9 mouse cellular contexts compared by ENCODE assay signal in genomic region chr2:164531169-164531568, GRCm38 (mm10). TPM values are rescaled to one million over a fixed set of nuclear protein-coding genes. Genes with fewer than 3 reads are reported as not detected.
DNase-seq lines count a peak whose midpoint lies in the region; ATAC-seq lines count a peak whose summit lies in the region.
"Had no signal": no experiment of that assay in that cellular context is flagged by ENCODE, and none has a peak within 500 bp of the region (broad histone marks: within the 10 kb centered on the region; RNA-seq: fewer than 3 reads in every experiment).

No protein-coding gene starts in this region.

- no peak overlapping the region for H3K9ac ChIP-seq in forebrain, embryonic 16.5 days (replicated peaks; ENCODE audit: low read depth, low read length)

- no peak overlapping the region for H3K4me3 ChIP-seq in forebrain, embryonic 10.5 days
- no peak overlapping the region for H3K4me3 ChIP-seq in forebrain, embryonic 16.5 days (replicated peaks; ENCODE audit: low read length)
- H3K4me3 ChIP-seq: megakaryocyte, embryonic 14.5 days had no signal

- no peak overlapping the region for H3K4me2 ChIP-seq in forebrain, embryonic 16.5 days (ENCODE audit: low read length)

- WGBS in forebrain, embryonic 10.5 days, result 5% methylated on average over 3 of the region's 3 CpGs
- WGBS in forebrain, embryonic 16.5 days, result 5% methylated on average over 3 of the region's 3 CpGs

- no peaks in the 10 kb centered on the region for H3K36me3 ChIP-seq in forebrain, embryonic 10.5 days (replicated peaks)
- H3K36me3 ChIP-seq in forebrain, embryonic 16.5 days (ENCODE audit: control insufficient read depth, insufficient read depth), result no peaks in the 10 kb centered on the region

- ATAC-seq in forebrain, embryonic 16.5 days, result no peak
- peak; percentile 77 for ATAC-seq in megakaryocyte, adult 5-6 weeks (ENCODE audit: poor library complexity, severe bottlenecking)

- no peaks in the 10 kb centered on the region; the same call in 1 of the 2 replicates for H3K27me3 ChIP-seq in forebrain, embryonic 10.5 days (ENCODE audit: poor library complexity, severe bottlenecking)
- H3K27me3 ChIP-seq in forebrain, embryonic 16.5 days (replicated peaks; ENCODE audit: control insufficient read depth, insufficient read depth, low read length), result no peaks in the 10 kb centered on the region

- H3K9me3 ChIP-seq in forebrain, embryonic 10.5 days, result peaks cover 10% of the 10 kb centered on the region
- no peaks in the 10 kb centered on the region for H3K9me3 ChIP-seq in forebrain, embryonic 16.5 days (ENCODE audit: control insufficient read depth, low read length)

- no peak overlapping the region for H3K27ac ChIP-seq in forebrain, embryonic 10.5 days
- H3K27ac ChIP-seq in forebrain, embryonic 16.5 days (ENCODE audit: low read length), result no peak overlapping the region

- no peaks in the 10 kb centered on the region for H3K4me1 ChIP-seq in forebrain, embryonic 10.5 days
- H3K4me1 ChIP-seq in forebrain, embryonic 16.5 days (replicated peaks; ENCODE audit: control insufficient read depth, insufficient read depth, low read length), result no peaks in the 10 kb centered on the region

- peak; percentile 74 for DNase-seq in forebrain, embryonic 10.5 days (ENCODE audit: extremely low spot score, low spot score)
- DNase-seq in adrenal gland, adult (ENCODE audit: inconsistent age in 2 of 2, low spot score in 1 of 2), result peak; percentile 55 to 87
- peak; percentile 70 for DNase-seq in embryo, embryonic 10 days (ENCODE audit: low spot score)
- DNase-seq in heart, postnatal 36 days, result peak; percentile 72 to 80
- DNase-seq in layer of hippocampus, postnatal 10 days (ENCODE audit: low spot score in 2 of 2), result peak; percentile 80 to 86
- peak; percentile 61 to 83 for DNase-seq in spleen, postnatal 10 days (ENCODE audit: low spot score in 2 of 2)

- intact Hi-C loops in heart, postnatal 36 days (cut with DNase I), result loop anchor here (1.0 to 2.0 kb wide), 2 partner anchors 32 to 114 kb away; no protein-coding TSS in a partner anchor

RNA-seq across cellular contexts. Expression of gene Wfdc2, which starts 31.0 kb away (rescaled TPM):
- polyA plus RNA-seq in forebrain, embryonic 10.5 days (2016; fragmentation: Nextera tagmentation; extraction: Ambion mirVana), result 57.8 and 71.3 TPM in 2 replicates
- 1.4 and 3.0 TPM in 2 replicates for polyA plus RNA-seq in forebrain, embryonic 16.5 days (2015; fragmentation: Nextera tagmentation; extraction: Ambion mirVana)
- 1 to 10 TPM; 1.0 to 1.2 TPM for total RNA-seq in heart, postnatal 36 days (2021)
- total RNA-seq in layer of hippocampus, postnatal 10 days (2021), result under 1 TPM in 1 of 2 experiments, not detected in 1; 0.73 TPM
- not detected in 2 replicates for total RNA-seq in megakaryocyte, adult 5-6 weeks (2015)
- not detected in 2 replicates for total RNA-seq in megakaryocyte, adult 5-6 weeks (2017)

RNA-seq across cellular contexts. Expression of gene Pigt, which starts 33.8 kb away (rescaled TPM):
- 38.5 and 42.0 TPM in 2 replicates for polyA plus RNA-seq in forebrain, embryonic 10.5 days (2016; fragmentation: Nextera tagmentation; extraction: Ambion mirVana)
- 58.6 and 68.3 TPM in 2 replicates for polyA plus RNA-seq in forebrain, embryonic 16.5 days (2015; fragmentation: Nextera tagmentation; extraction: Ambion mirVana)
- total RNA-seq in heart, postnatal 36 days (2021), result 10 to 100 TPM; 34.2 to 35.6 TPM
- total RNA-seq in layer of hippocampus, postnatal 10 days (2021), result 100 to 1,000 TPM; 106 to 109 TPM
- 69.0 and 70.8 TPM in 2 replicates for total RNA-seq in megakaryocyte, adult 5-6 weeks (2015)
- 30.8 and 43.0 TPM in 2 replicates for total RNA-seq in megakaryocyte, adult 5-6 weeks (2017)

RNA-seq across cellular contexts. Expression of gene Spint3, which starts 42.1 kb away (rescaled TPM):
- not detected in 2 replicates for polyA plus RNA-seq in forebrain, embryonic 10.5 days (2016; fragmentation: Nextera tagmentation; extraction: Ambion mirVana)
- polyA plus RNA-seq in forebrain, embryonic 16.5 days (2015; fragmentation: Nextera tagmentation; extraction: Ambion mirVana), result not detected in 2 replicates
- not detected for total RNA-seq in heart, postnatal 36 days (2021)
- total RNA-seq in layer of hippocampus, postnatal 10 days (2021), result not detected
- total RNA-seq in megakaryocyte, adult 5-6 weeks (2015), result not detected in 2 replicates
- total RNA-seq in megakaryocyte, adult 5-6 weeks (2017), result not detected in 2 replicates

RNA-seq across cellular contexts. Expression of gene Dbndd2, which starts 45.3 kb away (rescaled TPM):
- 3.1 and 4.8 TPM in 2 replicates for polyA plus RNA-seq in forebrain, embryonic 10.5 days (2016; fragmentation: Nextera tagmentation; extraction: Ambion mirVana)
- polyA plus RNA-seq in forebrain, embryonic 16.5 days (2015; fragmentation: Nextera tagmentation; extraction: Ambion mirVana), result 5.3 and 9.2 TPM in 2 replicates
- total RNA-seq in heart, postnatal 36 days (2021), result 10 to 100 TPM; 14.3 to 15.8 TPM
- total RNA-seq in layer of hippocampus, postnatal 10 days (2021), result 10 to 100 TPM; 58.9 to 61.0 TPM
- 3.2 and 7.9 TPM in 2 replicates for total RNA-seq in megakaryocyte, adult 5-6 weeks (2015)
- total RNA-seq in megakaryocyte, adult 5-6 weeks (2017), result 1.4 and 2.0 TPM in 2 replicates

RNA-seq across cellular contexts. Expression of gene Wfdc6a, which starts 54.1 kb away (rescaled TPM):
- polyA plus RNA-seq in forebrain, embryonic 10.5 days (2016; fragmentation: Nextera tagmentation; extraction: Ambion mirVana), result not detected in 2 replicates
- not detected in 2 replicates for polyA plus RNA-seq in forebrain, embryonic 16.5 days (2015; fragmentation: Nextera tagmentation; extraction: Ambion mirVana)
- total RNA-seq in heart, postnatal 36 days (2021), result under 1 TPM in 1 of 2 experiments, not detected in 1; 0.53 TPM
- total RNA-seq in layer of hippocampus, postnatal 10 days (2021), result 1 to 10 TPM in 1 of 2 experiments, under 1 TPM in 1; 0.78 to 2.2 TPM
- not detected in 2 replicates for total RNA-seq in megakaryocyte, adult 5-6 weeks (2015)
- not detected in 2 replicates for total RNA-seq in megakaryocyte, adult 5-6 weeks (2017)
